Mouse (Mus musculus): Measurements from ENCODE around the gene Olfr56. TPM values are rescaled to one million over a fixed set of nuclear protein-coding genes. Genes with fewer than 3 reads are reported as not detected.

The Olfr56 gene
- polyA plus RNA-seq, 1 experiment from 2014 or later: 2.7 TPM

GRCm38 (mm10) chr11:49080636-49081035 lies 101.9 kb downstream of the Olfr56 start:
- WGBS (ENCODE audit: missing documents): 64% methylated on average over 1 of the region's 1 CpGs
- Histone ChIP-seq H3K36me3 (ENCODE audit: inconsistent target) (no peaks in the 10 kb centered on the region), H3K27ac (peak overlapping the region; percentile 19), H3K79me2 (ENCODE audit: inconsistent target) (peaks cover 57% of the 10 kb centered on the region; the same call in 1 of the 2 replicates), H3K4me3 (ENCODE audit: inconsistent target) (no peak overlapping the region)

GRCm38 (mm10) chr11:49081356-49081755 lies 102.7 kb downstream of the Olfr56 start:
- 20% methylated on average over 4 of the region's 4 CpGs for WGBS (ENCODE audit: missing documents)
- H3K4me3 ChIP-seq (ENCODE audit: inconsistent target): no peak overlapping the region
- H3K79me2 ChIP-seq (ENCODE audit: inconsistent target): peaks cover 64% of the 10 kb centered on the region; the same call in 1 of the 2 replicates
- H3K36me3 ChIP-seq (ENCODE audit: inconsistent target): no peaks in the 10 kb centered on the region
- peak overlapping the region; percentile 79 for H3K27ac ChIP-seq

- Histone ChIP-seq H3K36me3 (ENCODE audit: inconsistent target) (no peaks in the 10 kb centered on the region), H3K4me3 (ENCODE audit: inconsistent target) (no peak overlapping the region), H3K79me2 (ENCODE audit: inconsistent target) (peaks cover 69% of the 10 kb centered on the region; the same call in 1 of the 2 replicates), H3K27ac (peak overlapping the region; percentile 79)
- WGBS (ENCODE audit: missing documents): 57% methylated on average over 3 of the region's 3 CpGs
Observed at GRCm38 (mm10) chr11:49081886-49082285, 103.2 kb downstream of the Olfr56 start.

GRCm38 (mm10) chr11:49083146-49083545 lies 104.5 kb downstream of the Olfr56 start:
- no peaks in the 10 kb centered on the region for H3K36me3 ChIP-seq (ENCODE audit: inconsistent target)
- peaks cover 68% of the 10 kb centered on the region; the same call in 1 of the 2 replicates for H3K79me2 ChIP-seq (ENCODE audit: inconsistent target)
- 93% methylated on average over 1 of the region's 1 CpGs for WGBS (ENCODE audit: missing documents)
- H3K27ac ChIP-seq: no peak overlapping the region
- H3K4me3 ChIP-seq (ENCODE audit: inconsistent target): no peak overlapping the region

- WGBS (ENCODE audit: missing documents): 58% methylated on average over 3 of the region's 3 CpGs
- Histone ChIP-seq H3K79me2 (ENCODE audit: inconsistent target) (peaks cover 68% of the 10 kb centered on the region), H3K36me3 (ENCODE audit: inconsistent target) (no peaks in the 10 kb centered on the region), H3K4me3 (ENCODE audit: inconsistent target) (no peak overlapping the region), H3K27ac (peak overlapping the region; percentile 51)
Observed at GRCm38 (mm10) chr11:49083808-49084207, 105.1 kb downstream of the Olfr56 start.

- Histone ChIP-seq H3K4me3 (ENCODE audit: inconsistent target) (no peak overlapping the region), H3K27ac (peak overlapping the region; percentile 51), H3K79me2 (ENCODE audit: inconsistent target) (peaks cover 68% of the 10 kb centered on the region), H3K36me3 (ENCODE audit: inconsistent target) (no peaks in the 10 kb centered on the region)
- WGBS (ENCODE audit: missing documents): 71% methylated on average over 1 of the region's 1 CpGs
Observed at GRCm38 (mm10) chr11:49084385-49084784, 105.7 kb downstream of the Olfr56 start.

- Histone ChIP-seq H3K27ac (peak overlapping the region; percentile 51), H3K36me3 (ENCODE audit: inconsistent target) (no peaks in the 10 kb centered on the region), H3K79me2 (ENCODE audit: inconsistent target) (peaks cover 69% of the 10 kb centered on the region), H3K4me3 (ENCODE audit: inconsistent target) (no peak overlapping the region)
- WGBS (ENCODE audit: missing documents): 5% methylated on average over 3 of the region's 3 CpGs
Observed at GRCm38 (mm10) chr11:49084875-49085274, 106.2 kb downstream of the Olfr56 start.

- 0% methylated on average over 5 of the region's 6 CpGs for WGBS (ENCODE audit: missing documents)
- H3K36me3 ChIP-seq (ENCODE audit: inconsistent target): 0 out of 2 replicates have a peak, but pooled peaks cover 6% of the 10 kb centered on the region
- peaks cover 90% of the 10 kb centered on the region for H3K79me2 ChIP-seq (ENCODE audit: inconsistent target)
- peak overlapping the region; percentile 80 for H3K27ac ChIP-seq
- peak overlapping the region; percentile 59 for H3K4me3 ChIP-seq (ENCODE audit: inconsistent target)
Observed at GRCm38 (mm10) chr11:49086858-49087361, 108.2 kb downstream of the Olfr56 start.

GRCm38 (mm10) chr11:49087830-49088616 lies 109.3 kb downstream of the Olfr56 start:
- peak overlapping the region; percentile 48 for H3K4me3 ChIP-seq (ENCODE audit: inconsistent target)
- WGBS (ENCODE audit: missing documents): 14% methylated on average over 21 of the region's 22 CpGs
- peak overlapping the region; percentile 32 for H3K27ac ChIP-seq

GRCm38 (mm10) chr11:49088990-49089652 lies 110.4 kb downstream of the Olfr56 start:
- Histone ChIP-seq H3K36me3 (ENCODE audit: inconsistent target) (peaks cover 9% of the 10 kb centered on the region), H3K4me3 (ENCODE audit: inconsistent target) (no peak overlapping the region; the same call in 1 of the 2 replicates), H3K79me2 (ENCODE audit: inconsistent target) (peaks cover 94% of the 10 kb centered on the region), H3K27ac (no peak overlapping the region)
- 89% methylated on average over 5 of the region's 5 CpGs for WGBS (ENCODE audit: missing documents)

More at GRCm38 (mm10) chr11:49087830-49088616, 109.3 kb downstream of the Olfr56 start:
- Histone ChIP-seq H3K79me2 (ENCODE audit: inconsistent target) (peaks cover 94% of the 10 kb centered on the region), H3K36me3 (ENCODE audit: inconsistent target) (0 out of 2 replicates have a peak, but pooled peaks cover 6% of the 10 kb centered on the region)

GRCm38 (mm10) chr11:49089735-49090507 lies 111.2 kb downstream of the Olfr56 start:
- no peak overlapping the region for H3K4me3 ChIP-seq (ENCODE audit: inconsistent target)
- peaks cover 17% of the 10 kb centered on the region for H3K36me3 ChIP-seq (ENCODE audit: inconsistent target)
- H3K79me2 ChIP-seq (ENCODE audit: inconsistent target): peaks cover 99% of the 10 kb centered on the region
- no peak overlapping the region for H3K27ac ChIP-seq
- 86% methylated on average over 3 of the region's 3 CpGs for WGBS (ENCODE audit: missing documents)

- Histone ChIP-seq H3K4me3 (ENCODE audit: inconsistent target) (no peak overlapping the region), H3K79me2 (ENCODE audit: inconsistent target) (peaks cover 99% of the 10 kb centered on the region), H3K27ac (no peak overlapping the region), H3K36me3 (ENCODE audit: inconsistent target) (peaks cover 23% of the 10 kb centered on the region)
- WGBS (ENCODE audit: missing documents): 98% methylated on average over 5 of the region's 5 CpGs
Observed at GRCm38 (mm10) chr11:49090551-49090950, 111.9 kb downstream of the Olfr56 start.

GRCm38 (mm10) chr11:49091171-49091570 lies 112.5 kb downstream of the Olfr56 start:
- Histone ChIP-seq H3K4me3 (ENCODE audit: inconsistent target) (no peak overlapping the region), H3K79me2 (ENCODE audit: inconsistent target) (peaks cover 99% of the 10 kb centered on the region), H3K36me3 (ENCODE audit: inconsistent target) (peaks cover 29% of the 10 kb centered on the region), H3K27ac (no peak overlapping the region)
- 81% methylated on average over 4 of the region's 4 CpGs for WGBS (ENCODE audit: missing documents)

- H3K4me3 ChIP-seq (ENCODE audit: inconsistent target): no peak overlapping the region
- H3K27ac ChIP-seq: peak overlapping the region; percentile 24; the same call in 1 of the 2 replicates
- peaks cover 99% of the 10 kb centered on the region for H3K79me2 ChIP-seq (ENCODE audit: inconsistent target)
- WGBS (ENCODE audit: missing documents): 92% methylated on average over 1 of the region's 1 CpGs
- peaks cover 39% of the 10 kb centered on the region for H3K36me3 ChIP-seq (ENCODE audit: inconsistent target)
Observed at GRCm38 (mm10) chr11:49092053-49092586, 113.4 kb downstream of the Olfr56 start.

Data from macrophage (primary cell).